Mouse (Mus musculus): ENCODE data around the gene Crybb1.

- TF ChIP-seq CTCF (IDR thresholded peaks at IDR 0.05; ENCODE audit: borderline replicate concordance, control insufficient read depth, extremely low read depth, insufficient read depth, low read length, poor library complexity) (no peak), POLR2A (IDR thresholded peaks at IDR 0.05; ENCODE audit: control insufficient read depth, extremely low read depth, insufficient read depth, low read length, poor library complexity) (no peak)
These were observed 39.9 kb downstream of the Crybb1 start for GRCm38 (mm10) chr5:112295564-112295963.
